Mouse (Mus musculus) heart, adult 2 months (tissue): Measurements from ENCODE around the gene Limd2.

ENCODE experiments used
- CTCF ChIP-seq: fragments of 200-600 bp; IDR thresholded peaks from 2 replicates; pipeline ENCODE4 v1.8.1; 2022; ENCODE audit warnings: antibody characterized with exemption, mild to moderate bottlenecking, moderate library complexity
- EP300 ChIP-seq: fragments of 200-500 bp; IDR thresholded peaks from 2 replicates; pipeline ENCODE4 v1.6.1; 2011; ENCODE audit warnings: low read depth, low read length, control low read depth; ENCODE audit not compliant: insufficient read depth
- POLR2A ChIP-seq: fragments of 200-500 bp; IDR thresholded peaks from 2 replicates; pipeline ENCODE4 v1.6.1; 2011; ENCODE audit warnings: mild to moderate bottlenecking, low read depth, low read length, control low read depth; ENCODE audit not compliant: insufficient read depth

DNA sequence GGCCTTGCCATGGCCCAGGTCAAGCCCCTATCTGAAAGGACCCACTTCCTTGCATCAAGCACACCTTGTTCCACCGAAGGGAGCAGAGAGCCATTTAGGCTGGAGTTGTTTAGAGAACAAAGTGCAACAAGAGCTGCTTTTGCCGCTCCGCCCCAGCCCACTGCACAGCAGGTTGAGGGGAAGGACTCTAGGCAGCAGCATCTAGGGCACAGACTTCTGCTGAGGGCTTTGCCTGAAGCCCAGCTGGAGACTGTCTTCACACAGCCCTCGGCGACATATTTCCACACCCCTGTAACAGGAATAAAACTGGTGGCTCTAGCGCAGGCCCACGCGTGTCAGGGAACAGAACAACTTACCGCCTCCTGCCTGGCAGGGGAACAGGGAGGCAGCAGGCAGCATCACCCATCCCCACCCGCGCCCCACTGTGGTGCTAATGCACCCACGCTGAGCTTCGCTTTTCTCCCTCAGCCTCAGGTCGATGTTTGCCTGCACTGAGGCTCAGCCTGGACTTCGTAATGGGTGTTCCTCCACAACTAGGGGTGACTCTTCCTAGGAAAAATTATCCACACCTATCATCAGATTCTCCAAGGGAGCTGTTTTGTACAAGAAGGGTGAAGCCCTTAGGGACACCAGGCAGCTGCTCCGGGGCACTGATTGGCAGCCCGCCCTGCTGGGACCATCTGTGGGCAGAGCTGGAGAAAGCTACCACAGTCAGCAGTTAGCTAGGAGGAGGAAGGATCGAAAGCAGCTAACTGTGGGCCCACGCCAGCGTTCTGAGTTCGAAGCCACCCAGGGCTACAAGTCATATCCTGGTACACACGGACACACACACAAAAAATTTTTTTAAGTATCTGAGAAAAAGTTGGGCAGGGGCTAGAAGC lies at the start of gene Limd2, which contains the start of gene Gm10840:
- TF ChIP-seq CTCF (no peak), POLR2A (no peak), EP300 (no peak)
